Mouse (Mus musculus) cerebellum, adult 8-10 months (tissue): Measurements from ENCODE around the gene Dmrtc2.
A peak's percentile ranks its signal among the peaks of the same experiment; 100 is the strongest.
"Not testable (repeated sequence)": the region's sequence is repeated elsewhere in the genome, so short reads cannot be mapped to it uniquely, and the experiment has no call there.

ENCODE experiments used
- DNase-seq: peaks from one replicate; pipeline ENCODE4 v3.0.0; 2022

Dmrtc2 gene

GRCm38 (mm10) chr7:24869532-24870165 is at the start of gene Dmrtc2, which contains the start of gene Lypd4:
Dmrtc2 (plus strand) TSS chr7:24870057.
Lypd4 (minus strand) TSS chr7:24869941.
- no peak for DNase-seq

- no peak for DNase-seq
Measured at GRCm38 (mm10) chr7:24824452-24824851, 45.4 kb upstream of the Dmrtc2 start.

GRCm38 (mm10) chr7:24827181-24827580 is 42.7 kb upstream of the Dmrtc2 start:
- DNase-seq: peak; percentile 75

- DNase-seq: not testable (repeated sequence)
Measured at GRCm38 (mm10) chr7:24838732-24839409, 31.0 kb upstream of the Dmrtc2 start.

GRCm38 (mm10) chr7:24839410-24839808 is 30.4 kb upstream of the Dmrtc2 start:
- no peak for DNase-seq

- DNase-seq: no peak
Measured at GRCm38 (mm10) chr7:24840331-24840730, 29.5 kb upstream of the Dmrtc2 start.

- no peak for DNase-seq
Measured at GRCm38 (mm10) chr7:24841009-24841408, 28.8 kb upstream of the Dmrtc2 start.

GRCm38 (mm10) chr7:24844144-24844543 is 25.7 kb upstream of the Dmrtc2 start:
- no peak for DNase-seq

GRCm38 (mm10) chr7:24845181-24845580 is 24.7 kb upstream of the Dmrtc2 start:
- no peak for DNase-seq

- no peak for DNase-seq
Measured at GRCm38 (mm10) chr7:24845713-24846112, 24.1 kb upstream of the Dmrtc2 start.

GRCm38 (mm10) chr7:24846576-24846975 is 23.3 kb upstream of the Dmrtc2 start:
- DNase-seq: not testable (repeated sequence)

- no peak for DNase-seq
Measured at GRCm38 (mm10) chr7:24850162-24850561, 19.7 kb upstream of the Dmrtc2 start.

GRCm38 (mm10) chr7:24850899-24851303 is 19.0 kb upstream of the Dmrtc2 start:
- DNase-seq: no peak

- no peak for DNase-seq
Measured at GRCm38 (mm10) chr7:24851596-24852325, 18.1 kb upstream of the Dmrtc2 start.

- DNase-seq: no peak
Measured at GRCm38 (mm10) chr7:24852557-24853232, 17.2 kb upstream of the Dmrtc2 start.

GRCm38 (mm10) chr7:24853233-24853563 is 16.7 kb upstream of the Dmrtc2 start:
- DNase-seq: no peak

GRCm38 (mm10) chr7:24853695-24854094 is 16.2 kb upstream of the Dmrtc2 start:
- DNase-seq: no peak

- no peak for DNase-seq
Measured at GRCm38 (mm10) chr7:24856460-24857120, 13.3 kb upstream of the Dmrtc2 start.

- DNase-seq: no peak
Measured at GRCm38 (mm10) chr7:24859234-24859633, 10.6 kb upstream of the Dmrtc2 start.

- DNase-seq: no peak
Measured at GRCm38 (mm10) chr7:24861913-24862312, 7.9 kb upstream of the Dmrtc2 start, which contains the start of gene Gm9844. Gm9844 (plus strand) TSS chr7:24862213.

GRCm38 (mm10) chr7:24862853-24863252 is 7.0 kb upstream of the Dmrtc2 start:
- DNase-seq: no peak

- DNase-seq: no peak
Measured at GRCm38 (mm10) chr7:24864156-24864555, 5.7 kb upstream of the Dmrtc2 start.

- DNase-seq: no peak
Measured at GRCm38 (mm10) chr7:24869080-24869479, 777 bp upstream of the Dmrtc2 start.
